Mouse (Mus musculus) hindbrain, embryonic 11.5 days (tissue): Measurements from ENCODE around the gene Slc10a7. TPM values are rescaled to one million over a fixed set of nuclear protein-coding genes. Genes with fewer than 3 reads are reported as not detected.
"Not testable (repeated sequence)": the region's sequence is repeated elsewhere in the genome, so short reads cannot be mapped to it uniquely, and the experiment has no call there.

Experiments
- ATAC-seq: fragments of 200-750 bp; cut with Nextera tagmentation; 2 replicates; pipeline ENCODE4 v1.8.0; 2017; ENCODE audit warnings: mild to moderate bottlenecking, moderate TSS enrichment, moderate library complexity; ENCODE audit not compliant: low FRiP score
- DNase-seq: peaks from one replicate; pipeline ENCODE4 v3.0.0-alpha.2; 2015; ENCODE audit warnings: low spot score
- H3K27ac ChIP-seq: fragments of 300-500 bp; sonication (generic); 2 replicates; pipeline ENCODE4 v1.5.1; 2014; ENCODE audit warnings: mild to moderate bottlenecking, low read depth, low read length
- H3K27me3 ChIP-seq: fragments of 300-500 bp; sonication (generic); 2 replicates; pipeline ENCODE4 v1.6.1; 2014; ENCODE audit warnings: mild to moderate bottlenecking, low read length, moderate library complexity, mixed read lengths; ENCODE audit not compliant: control insufficient read depth, insufficient read depth
- H3K36me3 ChIP-seq: fragments of 300-500 bp; sonication (generic); 2 replicates; pipeline ENCODE4 v1.6.1; 2014; ENCODE audit warnings: mild to moderate bottlenecking, low read length, moderate library complexity, mixed read lengths; ENCODE audit not compliant: control insufficient read depth, insufficient read depth
- H3K4me1 ChIP-seq: fragments of 300-500 bp; sonication (generic); replicated peaks from 2 replicates; pipeline ENCODE4 v1.6.1; 2014; ENCODE audit warnings: low read length, mixed read lengths; ENCODE audit not compliant: control insufficient read depth, insufficient read depth
- H3K4me2 ChIP-seq: fragments of 300-500 bp; sonication (generic); replicated peaks from 2 replicates; pipeline ENCODE4 v1.6.1; 2014; ENCODE audit warnings: mild to moderate bottlenecking, low read depth, low read length
- H3K4me3 ChIP-seq: fragments of 300-500 bp; sonication (generic); 2 replicates; pipeline ENCODE4 v1.5.1; 2014; ENCODE audit warnings: low read depth, low read length
- H3K9ac ChIP-seq: fragments of 300-500 bp; sonication (generic); 2 replicates; pipeline ENCODE4 v1.6.1; 2014; ENCODE audit warnings: low read depth, low read length
- H3K9me3 ChIP-seq: fragments of 300-500 bp; sonication (generic); 2 replicates; pipeline ENCODE4 v1.6.1; 2016; ENCODE audit warnings: low read length; ENCODE audit not compliant: control insufficient read depth
- WGBS: fragments of 180-500 bp; shearing (Covaris S2); extraction: QIAGEN DNeasy Blood & Tissue Kit; methylation state at CpG from one replicate; pipeline ENCODE4 v1.1.7; 2014; 5-methylcytosine and 5-hydroxymethylcytosine counted together
- polyA plus RNA-seq: library from polyadenylated mRNA; unstranded; fragments of >200 nt; fragmentation: Nextera tagmentation; extraction: Ambion mirVana; gene quantifications from 2 replicates; pipeline ENCODE4 v1.2.1, GENCODE M21; 2014

The Slc10a7 gene
- 10.8 and 12.8 TPM in 2 replicates for polyA plus RNA-seq

DNA sequence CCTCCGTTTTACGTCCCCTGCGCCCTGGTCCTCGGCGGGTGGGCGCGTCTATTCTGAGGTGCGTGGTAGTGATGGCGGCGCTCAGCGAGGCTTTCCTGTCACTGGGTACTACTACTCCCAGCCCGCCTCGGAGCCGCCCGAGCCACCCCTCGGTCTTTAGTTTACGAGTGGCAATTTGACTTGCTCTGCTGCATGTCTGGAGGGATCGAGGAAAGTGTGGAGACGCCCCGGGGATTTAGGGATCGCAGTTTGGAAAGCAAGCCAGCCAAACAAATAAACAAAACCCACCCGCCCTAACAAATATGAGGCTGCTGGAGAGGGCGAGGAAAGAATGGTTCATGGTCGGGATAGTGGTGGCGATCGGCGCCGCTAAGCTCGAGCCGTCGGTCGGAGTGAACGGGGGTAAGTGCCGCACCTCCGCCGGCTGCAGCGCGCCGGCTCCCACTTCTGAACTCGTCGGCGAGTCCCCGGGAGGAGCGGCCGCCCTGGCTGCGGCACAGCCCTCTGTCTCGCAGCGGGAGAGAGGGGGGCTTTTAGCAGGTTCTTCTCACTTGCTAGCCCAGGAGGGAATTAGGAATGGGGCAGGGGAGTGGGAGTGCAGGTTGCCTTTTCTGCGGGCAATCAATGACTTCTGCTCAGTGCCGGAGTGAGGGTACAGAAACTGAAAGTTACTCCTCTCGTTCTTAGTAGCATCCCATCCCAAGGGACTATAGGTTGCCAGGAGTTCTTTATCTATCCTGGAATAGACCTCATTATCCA is at the start of gene Slc10a7:
Gene Slc10a7 (plus strand): TSS at position 74 of the 759 bp plus-strand sequence.
- Histone ChIP-seq H3K4me1 (0 out of 2 replicates have a peak, but pooled peaks cover 3% of the 10 kb centered on the region), H3K9me3 (no peaks in the 10 kb centered on the region), H3K27me3 (no peaks in the 10 kb centered on the region), H3K9ac (peak within 1 kb of the TSS; percentile 99), H3K27ac (peak within 1 kb of the TSS; percentile 93), H3K4me3 (peak within 1 kb of the TSS; percentile 95), H3K4me2 (peak within 1 kb of the TSS; percentile 89), H3K36me3 (peaks cover 3% of the 10 kb centered on the region)
- ATAC-seq (peak; percentile 96), DNase-seq (peak; percentile 88)
- WGBS = under 1% methylated on average over 51 of the region's 51 CpGs

DNA sequence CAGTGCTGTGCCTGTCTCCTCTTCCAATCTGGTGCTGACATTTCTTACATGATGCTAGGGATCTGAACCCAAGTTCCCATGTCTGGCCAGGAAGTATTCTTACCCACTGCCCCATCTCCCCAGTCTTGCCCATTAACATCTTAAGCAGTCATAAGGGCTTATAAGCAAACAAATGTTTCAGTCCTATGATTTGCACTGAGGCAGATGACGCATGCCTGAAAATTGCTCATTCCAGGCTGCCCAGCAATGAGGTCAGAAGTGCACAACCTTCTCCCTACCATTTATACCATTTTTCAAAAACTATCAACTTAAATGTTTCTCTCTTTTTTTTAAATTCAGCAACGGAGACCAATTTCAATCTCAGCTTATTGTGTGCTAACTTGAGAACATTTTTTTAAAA is 45.2 kb upstream of the Slc10a7 start:
- Histone ChIP-seq H3K4me1 (no peaks in the 10 kb centered on the region), H3K36me3 (no peaks in the 10 kb centered on the region), H3K9ac (no peak overlapping the region), H3K9me3 (no peaks in the 10 kb centered on the region; the same call in 1 of the 2 replicates), H3K27ac (no peak overlapping the region), H3K4me3 (no peak overlapping the region), H3K27me3 (no peaks in the 10 kb centered on the region), H3K4me2 (no peak overlapping the region)
- DNase-seq (no peak), ATAC-seq (no peak)
- WGBS = 84% methylated on average over 2 of the region's 2 CpGs

DNA sequence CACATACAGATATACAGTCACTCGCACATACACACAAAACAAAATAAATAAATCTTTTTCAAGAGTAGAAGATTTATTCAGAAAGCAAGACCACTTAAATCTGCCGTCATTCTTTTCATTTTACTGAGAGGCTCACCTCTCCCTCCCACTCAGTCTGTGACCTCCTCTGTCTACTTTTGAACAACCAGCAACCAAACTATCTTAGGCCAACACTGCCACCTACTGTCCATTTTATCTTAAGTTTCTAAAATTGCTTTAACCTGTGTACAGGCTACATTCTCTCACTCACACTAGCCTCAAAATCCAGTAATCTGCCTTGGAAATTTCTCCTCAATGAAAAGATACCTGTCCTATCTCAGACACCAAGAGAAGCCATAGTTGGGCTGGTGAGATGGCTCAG is 41.3 kb upstream of the Slc10a7 start:
- ATAC-seq (no peak), DNase-seq (peak; percentile 19)
- H3K9ac ChIP-seq = no peak overlapping the region
- H3K27me3 ChIP-seq = no peaks in the 10 kb centered on the region
- H3K27ac ChIP-seq = no peak overlapping the region
- no peaks in the 10 kb centered on the region; the same call in 1 of the 2 replicates for H3K9me3 ChIP-seq
- H3K4me1 ChIP-seq = no peaks in the 10 kb centered on the region
- no peak overlapping the region for H3K4me2 ChIP-seq
- no peak overlapping the region for H3K4me3 ChIP-seq
- WGBS = 92% methylated on average over 2 of the region's 2 CpGs
- no peaks in the 10 kb centered on the region for H3K36me3 ChIP-seq

DNA sequence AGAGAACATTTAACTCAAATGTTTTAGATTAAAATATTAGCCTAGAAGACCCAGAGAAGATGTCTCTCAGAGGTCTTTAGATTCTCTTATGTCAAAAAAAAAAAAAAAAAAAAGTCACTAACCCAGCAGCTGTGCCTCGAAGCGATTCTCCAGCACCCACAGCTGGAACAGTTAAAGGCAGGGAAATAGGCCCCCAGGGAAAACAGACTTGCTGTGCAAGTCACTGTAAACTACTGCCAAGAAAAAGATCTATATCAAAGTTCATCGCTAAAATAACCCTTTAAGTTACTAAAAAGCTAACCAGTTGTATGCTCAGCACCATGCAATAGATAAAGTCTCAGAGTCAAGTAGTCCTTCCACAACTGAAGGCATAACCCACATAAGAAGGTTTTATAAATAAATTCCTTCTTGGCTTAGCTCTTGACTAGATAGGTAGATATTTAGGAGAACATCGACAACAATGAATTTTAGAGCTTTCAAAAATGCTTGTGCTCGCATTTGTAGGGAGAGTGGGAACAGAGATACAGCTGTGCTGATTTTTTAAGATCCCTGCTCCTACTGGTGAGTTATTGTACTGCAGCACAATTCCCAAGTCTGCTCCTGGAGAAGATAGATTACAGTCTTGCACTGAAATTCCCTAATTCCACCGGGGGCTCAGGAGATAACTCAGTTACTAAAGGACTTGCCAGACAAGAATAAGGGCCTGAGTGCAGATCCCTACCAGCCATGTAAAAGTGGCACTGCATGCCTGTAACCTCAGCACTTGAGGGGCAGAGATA is 31.9 kb upstream of the Slc10a7 start:
- Histone ChIP-seq H3K4me1 (no peaks in the 10 kb centered on the region), H3K27me3 (no peaks in the 10 kb centered on the region), H3K4me2 (no peak overlapping the region), H3K4me3 (no peak overlapping the region), H3K9me3 (no peaks in the 10 kb centered on the region), H3K36me3 (no peaks in the 10 kb centered on the region), H3K27ac (no peak overlapping the region), H3K9ac (no peak overlapping the region)
- 57% methylated on average over 6 of the region's 6 CpGs for WGBS
- ATAC-seq (no peak), DNase-seq (peak; percentile 62)

DNA sequence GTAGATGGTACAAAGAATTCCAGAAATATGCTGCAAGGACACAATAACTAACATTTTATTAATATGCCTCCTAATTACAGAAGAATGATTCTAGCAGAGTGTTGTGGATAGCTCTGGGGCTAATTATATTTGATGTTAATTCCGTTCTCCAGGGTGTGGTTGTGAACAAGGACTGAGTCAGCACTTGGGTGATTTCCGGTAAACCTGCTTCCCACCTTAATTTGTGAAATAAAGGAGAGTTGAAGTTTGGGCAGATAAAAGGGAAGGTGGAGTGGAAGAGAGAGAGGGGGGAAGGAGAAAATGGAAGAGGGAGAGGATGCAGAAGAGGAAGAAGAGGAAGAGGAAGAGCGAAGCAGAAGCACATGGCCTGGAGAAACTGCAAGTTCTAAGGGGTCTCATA is 19.4 kb upstream of the Slc10a7 start:
- no peaks in the 10 kb centered on the region for H3K9me3 ChIP-seq
- DNase-seq = no peak
- H3K36me3 ChIP-seq = no peaks in the 10 kb centered on the region
- 82% methylated on average over 3 of the region's 3 CpGs for WGBS
- no peaks in the 10 kb centered on the region for H3K27me3 ChIP-seq
- no peaks in the 10 kb centered on the region for H3K4me1 ChIP-seq
- no peak for ATAC-seq
- no peak overlapping the region for H3K4me3 ChIP-seq
- H3K9ac ChIP-seq = no peak overlapping the region
- no peak overlapping the region for H3K4me2 ChIP-seq
- H3K27ac ChIP-seq = no peak overlapping the region

DNA sequence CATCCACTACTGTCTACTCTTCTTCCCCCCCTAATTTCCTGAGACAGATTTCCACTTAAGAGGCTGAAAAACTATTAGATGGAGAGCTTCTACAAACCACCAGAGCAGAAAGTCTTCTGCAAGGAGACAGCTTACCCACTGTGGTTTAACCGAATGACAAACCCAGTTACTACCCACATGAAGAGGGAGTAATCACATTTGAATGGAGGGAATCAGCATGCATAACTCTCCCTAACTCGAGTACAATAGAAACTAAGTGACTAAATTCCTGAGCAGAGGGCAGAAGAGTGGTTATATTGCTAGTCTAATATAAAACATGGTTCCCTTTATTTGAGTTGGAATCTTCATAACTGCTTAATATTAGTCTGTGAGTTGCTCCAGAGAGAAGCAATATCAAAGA is 16.1 kb upstream of the Slc10a7 start:
- Histone ChIP-seq H3K9me3 (no peaks in the 10 kb centered on the region), H3K4me3 (no peak overlapping the region), H3K27me3 (no peaks in the 10 kb centered on the region), H3K36me3 (no peaks in the 10 kb centered on the region), H3K27ac (no peak overlapping the region), H3K4me1 (no peaks in the 10 kb centered on the region), H3K9ac (no peak overlapping the region), H3K4me2 (no peak overlapping the region)
- ATAC-seq = no peak
- 33% methylated on average over 2 of the region's 2 CpGs for WGBS
- no peak for DNase-seq

DNA sequence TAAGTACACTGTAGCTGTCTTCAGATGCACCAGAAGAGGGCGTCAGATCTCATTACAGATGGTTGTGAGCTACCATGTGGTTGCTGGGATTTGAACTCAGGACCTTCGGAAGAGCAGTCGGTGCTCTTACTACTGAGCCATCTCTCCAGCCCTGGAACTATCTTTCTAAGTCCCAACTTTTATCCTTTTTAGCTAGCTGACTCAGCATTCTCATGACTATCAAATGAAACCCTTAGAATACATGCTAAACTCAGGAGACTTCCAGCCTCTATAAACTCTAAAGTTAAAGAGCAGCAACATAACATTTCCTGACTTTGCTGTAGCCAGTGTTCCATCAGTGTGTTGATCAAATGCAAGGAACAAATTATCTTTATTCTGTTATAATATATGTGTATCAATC is 12.9 kb upstream of the Slc10a7 start:
- not testable (repeated sequence) for H3K36me3 ChIP-seq, H3K4me2 ChIP-seq, H3K4me1 ChIP-seq, H3K9me3 ChIP-seq, H3K9ac ChIP-seq, ATAC-seq, H3K27me3 ChIP-seq, DNase-seq, H3K4me3 ChIP-seq, H3K27ac ChIP-seq
- 98% methylated on average over 3 of the region's 3 CpGs for WGBS

DNA sequence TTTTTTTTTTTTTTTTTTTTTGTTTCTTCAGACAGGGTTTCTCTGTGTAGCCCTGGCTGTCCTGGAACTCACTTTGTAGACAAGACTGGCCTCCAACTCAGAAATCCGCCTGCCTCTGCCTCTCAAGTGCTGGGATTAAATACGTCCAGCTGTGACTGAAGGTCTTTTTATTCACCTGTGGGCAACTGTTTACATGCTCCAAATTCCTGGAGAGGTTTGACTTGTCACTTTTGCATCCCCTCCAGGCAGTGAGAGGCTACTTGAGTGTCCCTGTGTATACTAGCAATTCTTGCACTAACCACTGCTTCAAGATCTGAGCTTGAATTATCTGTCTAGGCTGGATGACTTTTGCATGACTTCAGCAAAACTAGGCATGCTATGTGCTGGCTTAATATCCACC is 6.4 kb upstream of the Slc10a7 start:
- Histone ChIP-seq H3K4me2 (no peak overlapping the region), H3K36me3 (peaks cover 9% of the 10 kb centered on the region), H3K27me3 (no peaks in the 10 kb centered on the region), H3K9me3 (no peaks in the 10 kb centered on the region), H3K4me1 (no peaks in the 10 kb centered on the region), H3K27ac (no peak overlapping the region), H3K9ac (no peak overlapping the region), H3K4me3 (no peak overlapping the region)
- ATAC-seq (no peak), DNase-seq (no peak)
- WGBS = 81% methylated on average over 2 of the region's 2 CpGs
